Mouse (Mus musculus) hindbrain, embryonic 13.5 days (tissue): Measurements from ENCODE around the gene Dhcr24. TPM values are rescaled to one million over a fixed set of nuclear protein-coding genes. Genes with fewer than 3 reads are reported as not detected.

ENCODE experiments used
- ATAC-seq: fragments of 200-750 bp; cut with Nextera tagmentation; 2 replicates; pipeline ENCODE4 v1.8.0; 2017; ENCODE audit warnings: moderate TSS enrichment; ENCODE audit not compliant: low FRiP score
- H3K27ac ChIP-seq: fragments of 300-500 bp; sonication (generic); 2 replicates; pipeline ENCODE4 v1.5.1; 2015; ENCODE audit warnings: inconsistent platforms, mild to moderate bottlenecking, moderate library complexity
- H3K27me3 ChIP-seq: fragments of 300-500 bp; sonication (generic); 2 replicates; pipeline ENCODE4 v1.6.1; 2015; ENCODE audit warnings: mild to moderate bottlenecking, inconsistent platforms
- H3K36me3 ChIP-seq: fragments of 300-500 bp; sonication (generic); 2 replicates; pipeline ENCODE4 v1.6.1; 2015; ENCODE audit warnings: mild to moderate bottlenecking, inconsistent platforms
- H3K4me1 ChIP-seq: fragments of 300-500 bp; sonication (generic); replicated peaks from 2 replicates; pipeline ENCODE4 v1.6.1; 2015; ENCODE audit warnings: inconsistent platforms
- H3K4me2 ChIP-seq: fragments of 300-500 bp; sonication (generic); 2 replicates; pipeline ENCODE4 v1.6.1; 2015; ENCODE audit warnings: inconsistent platforms, mild to moderate bottlenecking, moderate library complexity
- H3K4me3 ChIP-seq: fragments of 300-500 bp; sonication (generic); 2 replicates; pipeline ENCODE4 v1.5.1; 2015; ENCODE audit warnings: mild to moderate bottlenecking, inconsistent platforms
- H3K9ac ChIP-seq: fragments of 300-500 bp; sonication (generic); 2 replicates; pipeline ENCODE4 v1.6.1; 2015; ENCODE audit warnings: mild to moderate bottlenecking, inconsistent platforms
- H3K9me3 ChIP-seq: fragments of 300-500 bp; sonication (generic); 2 replicates; pipeline ENCODE4 v1.6.1; 2016; ENCODE audit warnings: inconsistent platforms
- WGBS: fragments of 180-500 bp; shearing (Covaris S2); methylation state at CpG from one replicate; pipeline ENCODE4 v1.1.7; 2015; 5-methylcytosine and 5-hydroxymethylcytosine counted together
- polyA plus RNA-seq: library from polyadenylated mRNA; unstranded; fragments of >200 nt; fragmentation: Nextera tagmentation; extraction: Ambion mirVana; gene quantifications from 2 replicates; pipeline ENCODE4 v1.2.1, GENCODE M21; 2015

The Dhcr24 gene
- polyA plus RNA-seq, 1 experiment from 2014 or later: 6.5 TPM

- Histone ChIP-seq H3K27me3 (peaks cover 30% of the 10 kb centered on the region), H3K4me3 (no peak overlapping the region), H3K9ac (no peak overlapping the region; the same call in 1 of the 2 replicates), H3K9me3 (no peaks in the 10 kb centered on the region), H3K36me3 (no peaks in the 10 kb centered on the region), H3K4me1 (peaks cover 13% of the 10 kb centered on the region), H3K4me2 (no peak overlapping the region), H3K27ac (no peak overlapping the region)
- 85% methylated on average over 9 of the region's 9 CpGs for WGBS
- ATAC-seq: no peak
Measured at GRCm38 (mm10) chr4:106614881-106615280, 54.0 kb downstream of the Dhcr24 start.

- H3K4me2 ChIP-seq: no peak overlapping the region
- H3K4me1 ChIP-seq: peaks cover 13% of the 10 kb centered on the region
- 88% methylated on average over 12 of the region's 12 CpGs for WGBS
- H3K36me3 ChIP-seq: no peaks in the 10 kb centered on the region
- H3K9ac ChIP-seq: no peak overlapping the region
- no peak for ATAC-seq
- peaks cover 30% of the 10 kb centered on the region for H3K27me3 ChIP-seq
- H3K9me3 ChIP-seq: no peaks in the 10 kb centered on the region
- no peak overlapping the region for H3K27ac ChIP-seq
- no peak overlapping the region for H3K4me3 ChIP-seq
Measured at GRCm38 (mm10) chr4:106615637-106616036, 54.8 kb downstream of the Dhcr24 start.

- Histone ChIP-seq H3K4me1 (peaks cover 13% of the 10 kb centered on the region), H3K36me3 (no peaks in the 10 kb centered on the region), H3K27ac (no peak within 1 kb of the TSS), H3K4me2 (peak within 1 kb of the TSS; percentile 48), H3K9ac (peak within 1 kb of the TSS; percentile 59), H3K27me3 (peaks cover 42% of the 10 kb centered on the region), H3K4me3 (peak within 1 kb of the TSS; percentile 22), H3K9me3 (no peaks in the 10 kb centered on the region)
- WGBS: 4% methylated on average over 18 of the region's 19 CpGs
- ATAC-seq: no peak
Measured at GRCm38 (mm10) chr4:106617056-106617455, 56.2 kb downstream of the Dhcr24 start, which contains the start of gene Lexm. Gene Lexm, minus strand, starts transcription at chr4:106617241.

GRCm38 (mm10) chr4:106618898-106619297 is 58.1 kb downstream of the Dhcr24 start:
- Histone ChIP-seq H3K27ac (no peak overlapping the region), H3K9me3 (no peaks in the 10 kb centered on the region), H3K4me2 (no peak overlapping the region), H3K27me3 (peaks cover 60% of the 10 kb centered on the region), H3K4me1 (peaks cover 22% of the 10 kb centered on the region), H3K4me3 (no peak overlapping the region), H3K9ac (no peak overlapping the region), H3K36me3 (no peaks in the 10 kb centered on the region)
- no peak for ATAC-seq
- 88% methylated on average over 4 of the region's 4 CpGs for WGBS

GRCm38 (mm10) chr4:106621428-106621827 is 60.6 kb downstream of the Dhcr24 start:
- peaks cover 22% of the 10 kb centered on the region for H3K4me1 ChIP-seq
- WGBS: 78% methylated on average over 3 of the region's 3 CpGs
- no peak for ATAC-seq

GRCm38 (mm10) chr4:106622030-106622493 is 61.2 kb downstream of the Dhcr24 start, which contains the start of gene Ttc22:
Gene Ttc22, plus strand, starts transcription at chr4:106622432.
- no peaks in the 10 kb centered on the region for H3K36me3 ChIP-seq
- peak within 1 kb of the TSS; percentile 43; the same call in 1 of the 2 replicates for H3K9ac ChIP-seq
- no peak within 1 kb of the TSS for H3K4me3 ChIP-seq
- peaks cover 20% of the 10 kb centered on the region for H3K4me1 ChIP-seq
- no peak for ATAC-seq
- 0 out of 2 replicates have a peak within 1 kb of the TSS, but pooled peaks have one; percentile 8 for H3K4me2 ChIP-seq
- no peak within 1 kb of the TSS for H3K27ac ChIP-seq
- peaks cover 66% of the 10 kb centered on the region for H3K27me3 ChIP-seq
- H3K9me3 ChIP-seq: no peaks in the 10 kb centered on the region
- WGBS: 23% methylated on average over 16 of the region's 16 CpGs

More at GRCm38 (mm10) chr4:106621428-106621827, 60.6 kb downstream of the Dhcr24 start:
- no peak overlapping the region for H3K4me3 ChIP-seq
- H3K9ac ChIP-seq: no peak overlapping the region
- H3K27ac ChIP-seq: no peak overlapping the region
- H3K36me3 ChIP-seq: no peaks in the 10 kb centered on the region
- H3K4me2 ChIP-seq: no peak overlapping the region
- no peaks in the 10 kb centered on the region for H3K9me3 ChIP-seq
- H3K27me3 ChIP-seq: peaks cover 65% of the 10 kb centered on the region

GRCm38 (mm10) chr4:106622712-106623111 is 61.9 kb downstream of the Dhcr24 start:
- peaks cover 62% of the 10 kb centered on the region for H3K27me3 ChIP-seq
- 0 out of 2 replicates have a peak overlapping the region, but pooled peaks have one; percentile 8 for H3K4me2 ChIP-seq
- no peaks in the 10 kb centered on the region for H3K9me3 ChIP-seq
- H3K4me1 ChIP-seq: peaks cover 15% of the 10 kb centered on the region
- WGBS: 29% methylated on average over 28 of the region's 28 CpGs
- H3K9ac ChIP-seq: peak overlapping the region; percentile 43; the same call in 1 of the 2 replicates
- no peak for ATAC-seq
- no peak overlapping the region for H3K4me3 ChIP-seq
- no peaks in the 10 kb centered on the region for H3K36me3 ChIP-seq
- no peak overlapping the region for H3K27ac ChIP-seq

GRCm38 (mm10) chr4:106624271-106624670 is 63.4 kb downstream of the Dhcr24 start:
- no peaks in the 10 kb centered on the region for H3K9me3 ChIP-seq
- no peak for ATAC-seq
- no peak overlapping the region for H3K4me2 ChIP-seq
- no peak overlapping the region for H3K9ac ChIP-seq
- WGBS: 90% methylated on average over 10 of the region's 10 CpGs
- H3K4me1 ChIP-seq: peaks cover 19% of the 10 kb centered on the region
- no peaks in the 10 kb centered on the region for H3K36me3 ChIP-seq
- H3K4me3 ChIP-seq: no peak overlapping the region
- H3K27me3 ChIP-seq: peaks cover 55% of the 10 kb centered on the region
- no peak overlapping the region for H3K27ac ChIP-seq

- WGBS: 73% methylated on average over 5 of the region's 5 CpGs
- peaks cover 32% of the 10 kb centered on the region for H3K27me3 ChIP-seq
- no peak overlapping the region for H3K4me2 ChIP-seq
- no peak overlapping the region for H3K4me3 ChIP-seq
- no peaks in the 10 kb centered on the region for H3K36me3 ChIP-seq
- H3K27ac ChIP-seq: no peak overlapping the region
- no peak for ATAC-seq
- H3K4me1 ChIP-seq: peaks cover 40% of the 10 kb centered on the region
- H3K9me3 ChIP-seq: no peaks in the 10 kb centered on the region
- H3K9ac ChIP-seq: 0 out of 2 replicates have a peak overlapping the region, but pooled peaks have one; percentile 8
Measured at GRCm38 (mm10) chr4:106627809-106628208, 67.0 kb downstream of the Dhcr24 start.

- no peak overlapping the region for H3K4me2 ChIP-seq
- no peak overlapping the region for H3K4me3 ChIP-seq
- peaks cover 48% of the 10 kb centered on the region for H3K4me1 ChIP-seq
- no peak overlapping the region for H3K27ac ChIP-seq
- no peak overlapping the region for H3K9ac ChIP-seq
- ATAC-seq: no peak
- 69% methylated on average over 9 of the region's 9 CpGs for WGBS
- peaks cover 22% of the 10 kb centered on the region for H3K27me3 ChIP-seq
- no peaks in the 10 kb centered on the region for H3K36me3 ChIP-seq
- H3K9me3 ChIP-seq: no peaks in the 10 kb centered on the region
Measured at GRCm38 (mm10) chr4:106628650-106629360, 68.0 kb downstream of the Dhcr24 start.

- Histone ChIP-seq H3K27ac (no peak overlapping the region), H3K9me3 (no peaks in the 10 kb centered on the region), H3K36me3 (no peaks in the 10 kb centered on the region), H3K27me3 (peaks cover 18% of the 10 kb centered on the region), H3K9ac (no peak overlapping the region), H3K4me2 (no peak overlapping the region), H3K4me3 (no peak overlapping the region), H3K4me1 (peaks cover 54% of the 10 kb centered on the region)
- no peak for ATAC-seq
- 81% methylated on average over 5 of the region's 5 CpGs for WGBS
Measured at GRCm38 (mm10) chr4:106629374-106629773, 68.5 kb downstream of the Dhcr24 start.

GRCm38 (mm10) chr4:106630333-106631220 is 69.7 kb downstream of the Dhcr24 start:
- Histone ChIP-seq H3K9ac (peak overlapping the region; percentile 59), H3K27me3 (0 out of 2 replicates have a peak, but pooled peaks cover 7% of the 10 kb centered on the region), H3K4me1 (peaks cover 60% of the 10 kb centered on the region), H3K4me3 (no peak overlapping the region), H3K36me3 (no peaks in the 10 kb centered on the region), H3K9me3 (no peaks in the 10 kb centered on the region), H3K27ac (peak overlapping the region; percentile 86), H3K4me2 (0 out of 2 replicates have a peak overlapping the region, but pooled peaks have one; percentile 20)
- WGBS: 17% methylated on average over 14 of the region's 14 CpGs
- peak; percentile 80 for ATAC-seq
